Mouse (Mus musculus) myocyte (in vitro differentiated cells): ENCODE measurements around the gene Ptprs. TPM values are rescaled to one million over a fixed set of nuclear protein-coding genes. Genes with fewer than 3 reads are reported as not detected.

Experiments used
- H3K27me3 ChIP-seq: one replicate; pipeline ENCODE4 v1.6.1; 2011; ENCODE audit not compliant: control insufficient read depth, insufficient read depth, insufficient read length
- H3K36me3 ChIP-seq: one replicate; pipeline ENCODE4 v1.6.1; 2011; ENCODE audit not compliant: control insufficient read depth, insufficient read depth
- H3K4me2 ChIP-seq: one replicate; pipeline ENCODE4 v1.6.1; 2011; ENCODE audit warnings: low read depth, control low read depth
- H3K4me3 ChIP-seq: one replicate; pipeline ENCODE4 v1.5.1; 2011; ENCODE audit warnings: mild to moderate bottlenecking, control low read depth, moderate library complexity
- H3K79me2 ChIP-seq: one replicate; pipeline ENCODE4 v1.6.1; 2011; ENCODE audit not compliant: control insufficient read depth, insufficient read depth
- H3ac ChIP-seq: one replicate; pipeline ENCODE4 v1.6.1; 2011; ENCODE audit not compliant: control insufficient read depth, insufficient read length
- CEBPB ChIP-seq: IDR thresholded peaks from 2 replicates; pipeline ENCODE4 v1.6.1; 2011; ENCODE audit warnings: mild to moderate bottlenecking, moderate library complexity; ENCODE audit not compliant: poor library complexity, insufficient read depth, severe bottlenecking
- E2F4 ChIP-seq: IDR thresholded peaks from one replicate; pipeline ENCODE4 v1.6.1; 2011; ENCODE audit warnings: mild to moderate bottlenecking, control low read depth, moderate library complexity; ENCODE audit not compliant: insufficient read depth
- MAX ChIP-seq: IDR thresholded peaks from one replicate; pipeline ENCODE4 v1.6.1; 2011; ENCODE audit warnings: low read depth, mild to moderate bottlenecking, control low read depth
- MYOD1 ChIP-seq, 3 experiments: IDR thresholded peaks; one replicate each; pipeline ENCODE4 v1.6.1; 2011; ENCODE audit warnings: control low read depth in 2 of 3, low read depth in 2 of 3, mild to moderate bottlenecking in 2 of 3, moderate library complexity in 1 of 3; ENCODE audit not compliant: insufficient read length in 2 of 3, control insufficient read depth in 1 of 3
- MYOG ChIP-seq, 3 experiments: IDR thresholded peaks; one replicate each; pipeline ENCODE4 v1.6.1; 2011; ENCODE audit warnings: control low read depth in 2 of 3, low read depth in 2 of 3, mild to moderate bottlenecking in 2 of 3; ENCODE audit not compliant: insufficient read length in 2 of 3, control insufficient read depth in 1 of 3, insufficient read depth in 1 of 3
- POLR2A ChIP-seq: IDR thresholded peaks from one replicate; pipeline ENCODE4 v1.6.1; 2011; ENCODE audit warnings: low read depth, mild to moderate bottlenecking, control low read depth, moderate library complexity; ENCODE audit not compliant: insufficient read length
- POLR2AphosphoS2 ChIP-seq: IDR thresholded peaks from one replicate; pipeline ENCODE4 v1.6.1; 2011; ENCODE audit warnings: low read depth, control low read depth; ENCODE audit not compliant: insufficient read length
- REST ChIP-seq: IDR thresholded peaks from one replicate; pipeline ENCODE4 v1.6.1; 2011; ENCODE audit warnings: mild to moderate bottlenecking, control low read depth, moderate library complexity; ENCODE audit not compliant: insufficient read depth, insufficient read length
- SRF ChIP-seq: IDR thresholded peaks from one replicate; pipeline ENCODE4 v1.6.1; 2011; ENCODE audit warnings: low read depth; ENCODE audit not compliant: control insufficient read depth, insufficient read length
- TCF12 ChIP-seq: IDR thresholded peaks from one replicate; pipeline ENCODE4 v1.6.1; 2011; ENCODE audit warnings: mild to moderate bottlenecking, control low read depth; ENCODE audit not compliant: poor library complexity, insufficient read depth, severe bottlenecking
- TCF3 ChIP-seq: IDR thresholded peaks from one replicate; pipeline ENCODE4 v1.6.1; 2011; ENCODE audit warnings: low read depth, control low read depth; ENCODE audit not compliant: insufficient read length
- USF1 ChIP-seq: IDR thresholded peaks from one replicate; pipeline ENCODE4 v1.6.1; 2011; ENCODE audit warnings: low read depth, mild to moderate bottlenecking, control low read depth, moderate library complexity
- polyA plus RNA-seq: library from polyadenylated mRNA; unstranded; fragments of >200 nt; fragmentation: generic; extraction: Trizol; gene quantifications from one replicate; pipeline ENCODE4 v1.2.1, GENCODE M21; 2012; ENCODE audit warnings: missing spikeins

Gene Ptprs
- polyA plus RNA-seq, 1 experiment = 116 TPM

DNA sequence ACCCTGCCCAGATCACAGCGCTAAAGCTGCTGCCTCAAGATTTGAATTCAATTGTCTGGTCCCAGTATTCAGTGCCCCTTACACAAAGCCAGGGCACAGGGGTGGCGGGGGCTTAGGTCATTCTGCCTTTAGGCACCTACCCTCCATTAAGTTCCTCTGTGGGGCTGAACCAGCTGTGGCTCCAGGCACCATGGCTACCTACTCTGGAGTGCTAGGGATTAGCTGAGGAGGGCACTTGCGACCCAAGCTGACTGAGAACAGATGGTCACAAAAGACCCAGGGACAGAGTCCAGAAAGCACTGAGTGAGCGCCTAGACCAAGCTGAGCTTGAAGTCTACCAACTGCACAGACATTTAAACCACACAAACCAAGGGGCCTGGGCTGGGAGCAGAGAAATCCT, 22.6 kb downstream of the Ptprs start:
- H3ac ChIP-seq = no peak overlapping the region
- H3K36me3 ChIP-seq = peaks cover 38% of the 10 kb centered on the region
- no peak overlapping the region for H3K4me2 ChIP-seq
- H3K79me2 ChIP-seq = peaks cover 11% of the 10 kb centered on the region
- H3K4me3 ChIP-seq = no peak overlapping the region
- TF ChIP-seq MYOD1 (IDR thresholded peaks at IDR 0.05; ENCODE audit: control insufficient read depth in 1 of 3, insufficient read length in 2 of 3, low read depth in 2 of 3) = no peak
- TF ChIP-seq REST = no peak
- TF ChIP-seq MYOG (IDR thresholded peaks at IDR 0.05; ENCODE audit: control insufficient read depth in 1 of 3, insufficient read depth in 1 of 3, insufficient read length in 2 of 3, low read depth in 2 of 3) = no peak
- no peak for TF ChIP-seq TCF12
- TF ChIP-seq TCF3 = no peak
- TF ChIP-seq POLR2A = no peak
- TF ChIP-seq SRF = no peak
- no peak for TF ChIP-seq POLR2AphosphoS2
- no peaks in the 10 kb centered on the region for H3K27me3 ChIP-seq

DNA sequence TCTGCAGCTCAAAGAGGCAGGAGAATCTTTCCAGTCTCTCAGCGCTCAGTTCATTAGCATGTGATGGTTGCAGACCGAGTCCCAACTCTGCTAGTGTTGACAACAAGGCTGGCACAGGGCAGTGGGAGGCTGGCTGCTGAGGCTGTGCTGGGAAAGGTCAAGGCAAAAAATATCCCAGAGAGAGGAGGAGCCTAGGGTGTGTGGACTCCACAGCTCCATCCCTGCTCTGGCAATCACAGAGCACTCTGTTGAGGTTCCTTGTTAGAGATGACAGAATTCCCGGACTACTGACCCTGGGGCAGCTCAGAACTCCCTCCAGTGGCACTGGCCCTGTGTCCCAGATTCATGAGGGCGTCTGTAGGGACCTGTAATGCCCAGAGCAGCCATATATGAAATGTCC, 23.0 kb downstream of the Ptprs start:
- H3K36me3 ChIP-seq = peaks cover 38% of the 10 kb centered on the region
- no peak overlapping the region for H3ac ChIP-seq
- H3K79me2 ChIP-seq = peaks cover 7% of the 10 kb centered on the region
- H3K4me2 ChIP-seq = no peak overlapping the region
- H3K27me3 ChIP-seq = no peaks in the 10 kb centered on the region
- TF ChIP-seq TCF12 (no peak), POLR2A (no peak), USF1 (no peak), POLR2AphosphoS2 (no peak), MYOG (IDR thresholded peaks at IDR 0.05; ENCODE audit: control insufficient read depth in 1 of 3, insufficient read depth in 1 of 3, insufficient read length in 2 of 3, low read depth in 2 of 3) (no peak), TCF3 (no peak)
- no peak overlapping the region for H3K4me3 ChIP-seq

GRCm38 (mm10) chr17:56447716-56448115, 28.6 kb downstream of the Ptprs start:
- peaks cover 21% of the 10 kb centered on the region for H3K36me3 ChIP-seq
- H3K27me3 ChIP-seq = no peaks in the 10 kb centered on the region
- no peaks in the 10 kb centered on the region for H3K79me2 ChIP-seq
- TF ChIP-seq POLR2A (no peak), TCF12 (no peak), MYOD1 (IDR thresholded peaks at IDR 0.05; ENCODE audit: control insufficient read depth in 1 of 3, insufficient read length in 2 of 3, low read depth in 2 of 3) (no peak), CEBPB (no peak), MAX (no peak), TCF3 (no peak), USF1 (no peak), POLR2AphosphoS2 (no peak), REST (no peak), MYOG (IDR thresholded peaks at IDR 0.05; ENCODE audit: control insufficient read depth in 1 of 3, insufficient read depth in 1 of 3, insufficient read length in 2 of 3, low read depth in 2 of 3) (no peak), SRF (no peak), E2F4 (no peak)
- H3K4me3 ChIP-seq = no peak overlapping the region
- H3ac ChIP-seq = no peak overlapping the region
- no peak overlapping the region for H3K4me2 ChIP-seq

- H3K36me3 ChIP-seq = peaks cover 12% of the 10 kb centered on the region
- no peak for TF ChIP-seq SRF
- no peak for TF ChIP-seq POLR2AphosphoS2
- TF ChIP-seq CEBPB = no peak
- TF ChIP-seq MYOG (IDR thresholded peaks at IDR 0.05; ENCODE audit: control insufficient read depth in 1 of 3, insufficient read depth in 1 of 3, insufficient read length in 2 of 3, low read depth in 2 of 3) = no peak
- TF ChIP-seq REST = no peak
- TF ChIP-seq E2F4 = no peak
- TF ChIP-seq TCF12 = no peak
- no peak for TF ChIP-seq POLR2A
- no peak for TF ChIP-seq MAX
- TF ChIP-seq USF1 = no peak
- TF ChIP-seq MYOD1 (IDR thresholded peaks at IDR 0.05; ENCODE audit: control insufficient read depth in 1 of 3, insufficient read length in 2 of 3, low read depth in 2 of 3) = no peak
- no peak for TF ChIP-seq TCF3
- H3K27me3 ChIP-seq = no peaks in the 10 kb centered on the region
- H3K79me2 ChIP-seq = no peaks in the 10 kb centered on the region
- H3K4me2 ChIP-seq = no peak overlapping the region
- H3ac ChIP-seq = no peak overlapping the region
- H3K4me3 ChIP-seq = no peak overlapping the region
Measured at GRCm38 (mm10) chr17:56445397-56445796, 30.9 kb downstream of the Ptprs start.

DNA sequence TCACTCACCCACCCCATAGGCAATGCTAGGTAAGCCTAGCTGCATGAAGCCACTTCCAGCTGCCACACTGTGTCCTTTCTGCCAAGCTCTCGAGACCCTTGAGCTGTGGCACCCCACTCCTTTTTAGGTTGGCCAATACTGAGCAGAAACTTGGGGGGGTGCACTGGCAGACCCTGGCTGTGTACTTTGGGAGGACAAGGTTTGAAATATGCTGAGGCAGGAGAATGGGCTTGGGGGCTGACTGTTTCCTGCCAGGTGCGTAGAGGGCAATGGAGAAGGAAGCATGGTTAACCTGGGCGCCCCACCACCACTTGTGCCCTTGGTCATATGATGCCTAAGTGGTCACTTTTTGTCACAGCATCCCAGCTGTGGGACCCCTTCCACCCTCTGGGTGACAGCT, 31.5 kb downstream of the Ptprs start:
- H3K36me3 ChIP-seq = peaks cover 8% of the 10 kb centered on the region
- no peak overlapping the region for H3K4me3 ChIP-seq
- no peaks in the 10 kb centered on the region for H3K79me2 ChIP-seq
- no peak for TF ChIP-seq MYOG (IDR thresholded peaks at IDR 0.05; ENCODE audit: control insufficient read depth in 1 of 3, insufficient read depth in 1 of 3, insufficient read length in 2 of 3, low read depth in 2 of 3)
- no peak for TF ChIP-seq CEBPB
- TF ChIP-seq SRF = no peak
- no peak for TF ChIP-seq POLR2AphosphoS2
- TF ChIP-seq MAX = no peak
- no peak for TF ChIP-seq REST
- TF ChIP-seq TCF3 = no peak
- no peak for TF ChIP-seq USF1
- no peak overlapping the region for H3K4me2 ChIP-seq
- no peaks in the 10 kb centered on the region for H3K27me3 ChIP-seq
- H3ac ChIP-seq = no peak overlapping the region
